Mouse (Mus musculus) c-Kit-positive CD71-positive TER-119-positive erythroid progenitor cells, embryonic 14.5 days (primary cell): ENCODE measurements around the gene Tfb2m.
A peak's percentile ranks its signal among the peaks of the same experiment; 100 is the strongest.

Experiments used
- DNase-seq: peaks from one replicate; pipeline ENCODE4 v3.0.0-alpha.2; 2013; ENCODE audit warnings: low spot score

The Tfb2m gene

DNA sequence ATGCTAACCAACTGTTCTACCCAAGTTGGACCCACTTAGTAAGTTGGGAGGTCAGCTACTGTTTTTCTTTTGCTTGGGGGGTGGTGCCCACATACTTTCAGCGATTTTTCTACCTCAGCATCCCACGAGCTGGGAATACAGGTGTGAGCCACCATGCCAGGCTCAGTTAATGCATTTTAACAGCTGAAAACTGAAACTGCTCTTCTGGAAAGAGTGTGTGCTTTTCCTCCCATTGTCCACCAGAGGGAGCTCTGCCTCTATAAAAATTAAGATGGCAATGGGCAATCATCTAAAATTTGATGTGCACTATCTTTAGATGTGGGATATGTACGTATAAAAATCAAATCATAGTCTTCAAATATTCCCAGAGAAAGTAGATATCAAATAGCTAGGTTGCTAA, 43.5 kb downstream of the Tfb2m start:
- peak; percentile 34 for DNase-seq

- DNase-seq = no peak
Measured at GRCm38 (mm10) chr1:179499257-179499656, 46.8 kb downstream of the Tfb2m start.

GRCm38 (mm10) chr1:179492908-179493307, 53.2 kb downstream of the Tfb2m start:
- no peak for DNase-seq

- no peak for DNase-seq
Measured at GRCm38 (mm10) chr1:179488520-179488919, 57.5 kb downstream of the Tfb2m start.

DNA sequence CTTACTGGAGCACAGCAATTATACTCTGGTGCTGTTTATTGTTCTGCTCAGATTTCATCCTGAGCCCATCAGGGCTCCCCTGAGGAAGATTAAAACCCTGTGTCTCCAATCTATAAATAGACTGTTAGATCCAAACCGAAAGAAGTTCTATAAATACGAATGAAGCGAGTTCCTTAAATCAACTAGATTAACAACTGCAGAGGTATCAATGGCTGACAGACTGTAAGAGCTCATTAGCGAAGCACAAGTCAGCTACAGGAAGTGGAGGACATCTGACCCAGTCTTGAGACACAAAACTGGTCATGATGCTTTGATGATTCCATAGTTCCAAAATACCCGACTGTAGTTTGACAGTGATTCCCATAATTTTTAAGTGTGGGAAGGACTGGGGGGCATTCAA, 58.1 kb downstream of the Tfb2m start:
- DNase-seq = no peak

DNA sequence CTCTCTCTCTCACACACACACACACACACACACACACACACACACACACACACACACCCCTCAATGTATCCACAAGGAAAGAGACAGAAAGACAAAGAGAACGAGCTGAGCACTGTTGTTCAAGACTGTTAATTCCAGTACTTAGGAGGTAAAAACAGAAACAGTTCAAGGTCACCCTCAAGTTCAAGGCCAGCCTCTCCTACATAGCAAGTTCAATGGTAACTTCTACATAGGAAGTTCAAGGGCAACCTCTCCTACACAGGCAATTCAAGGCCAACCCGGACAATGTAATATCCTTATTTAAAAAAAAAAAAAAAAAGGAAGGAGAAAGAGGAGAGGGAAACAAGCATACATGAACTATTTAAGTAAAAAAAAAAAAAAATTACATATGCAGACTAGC, 58.8 kb downstream of the Tfb2m start:
- DNase-seq = no peak

GRCm38 (mm10) chr1:179485784-179486540, 60.1 kb downstream of the Tfb2m start:
- no peak for DNase-seq

GRCm38 (mm10) chr1:179480862-179481261, 65.2 kb downstream of the Tfb2m start:
- DNase-seq = no peak
